Mouse (Mus musculus): Measurements from ENCODE around the gene Gabbr2. TPM values are rescaled to one million over a fixed set of nuclear protein-coding genes. Genes with fewer than 3 reads are reported as not detected.

Gabbr2 gene
- total RNA-seq, 2 experiments from 2014 or later, result 0.25 to 0.34 TPM

GRCm38 (mm10) chr4:46919144-46919543 lies 72.5 kb downstream of the Gabbr2 start:
- no peak for DNase-seq (ENCODE audit: low spot score in 2 of 2)

- no peak for DNase-seq (ENCODE audit: low spot score in 2 of 2)
Measured at GRCm38 (mm10) chr4:46916786-46917185, 74.9 kb downstream of the Gabbr2 start.

GRCm38 (mm10) chr4:46915934-46916333 lies 75.7 kb downstream of the Gabbr2 start:
- no peak for DNase-seq (ENCODE audit: low spot score in 2 of 2)

- DNase-seq (ENCODE audit: low spot score in 2 of 2), result no peak
Measured at GRCm38 (mm10) chr4:46915476-46915875, 76.2 kb downstream of the Gabbr2 start.

GRCm38 (mm10) chr4:46914606-46915005 lies 77.1 kb downstream of the Gabbr2 start:
- no peak for DNase-seq (ENCODE audit: low spot score in 2 of 2)

GRCm38 (mm10) chr4:46906036-46906691 lies 85.5 kb downstream of the Gabbr2 start:
- no peak for DNase-seq (ENCODE audit: low spot score in 2 of 2)

GRCm38 (mm10) chr4:46905152-46905551 lies 86.5 kb downstream of the Gabbr2 start:
- DNase-seq (ENCODE audit: low spot score in 2 of 2), result no peak

- DNase-seq (ENCODE audit: low spot score in 2 of 2), result no peak
Measured at GRCm38 (mm10) chr4:46904129-46904528, 87.5 kb downstream of the Gabbr2 start.

- DNase-seq (ENCODE audit: low spot score in 2 of 2), result no peak
Measured at GRCm38 (mm10) chr4:46898546-46898945, 93.1 kb downstream of the Gabbr2 start.

GRCm38 (mm10) chr4:46897634-46898399 lies 93.9 kb downstream of the Gabbr2 start:
- DNase-seq (ENCODE audit: low spot score in 2 of 2), result no peak

- DNase-seq (ENCODE audit: low spot score in 2 of 2), result no peak
Measured at GRCm38 (mm10) chr4:46894144-46894543, 97.5 kb downstream of the Gabbr2 start.

- DNase-seq (ENCODE audit: low spot score in 2 of 2), result no peak
Measured at GRCm38 (mm10) chr4:46889175-46889574, 102.5 kb downstream of the Gabbr2 start.

GRCm38 (mm10) chr4:46885627-46886383 lies 105.9 kb downstream of the Gabbr2 start:
- DNase-seq (ENCODE audit: low spot score in 2 of 2), result no peak

GRCm38 (mm10) chr4:46884132-46884531 lies 107.5 kb downstream of the Gabbr2 start:
- DNase-seq (ENCODE audit: low spot score in 2 of 2), result no peak

- no peak for DNase-seq (ENCODE audit: low spot score in 2 of 2)
Measured at GRCm38 (mm10) chr4:46883546-46883945, 108.1 kb downstream of the Gabbr2 start.

GRCm38 (mm10) chr4:46883047-46883446 lies 108.6 kb downstream of the Gabbr2 start:
- DNase-seq (ENCODE audit: low spot score in 2 of 2), result no peak

GRCm38 (mm10) chr4:46881271-46881670 lies 110.4 kb downstream of the Gabbr2 start:
- DNase-seq (ENCODE audit: low spot score in 2 of 2), result no peak

- DNase-seq (ENCODE audit: low spot score in 2 of 2), result no peak
Measured at GRCm38 (mm10) chr4:46879943-46880342, 111.7 kb downstream of the Gabbr2 start.

- DNase-seq (ENCODE audit: low spot score in 2 of 2), result no peak
Measured at GRCm38 (mm10) chr4:46872750-46873149, 118.9 kb downstream of the Gabbr2 start.

GRCm38 (mm10) chr4:46870157-46870556 lies 121.5 kb downstream of the Gabbr2 start:
- no peak for DNase-seq (ENCODE audit: low spot score in 2 of 2)

- no peak for DNase-seq (ENCODE audit: low spot score in 2 of 2)
Measured at GRCm38 (mm10) chr4:46869380-46869779, 122.3 kb downstream of the Gabbr2 start.

- DNase-seq (ENCODE audit: low spot score in 2 of 2), result no peak
Measured at GRCm38 (mm10) chr4:46868921-46869320, 122.8 kb downstream of the Gabbr2 start.

Measured in gastrocnemius, postnatal 4 days (tissue).